Mouse (Mus musculus): ENCODE data around the gene Camk2b.

DNA sequence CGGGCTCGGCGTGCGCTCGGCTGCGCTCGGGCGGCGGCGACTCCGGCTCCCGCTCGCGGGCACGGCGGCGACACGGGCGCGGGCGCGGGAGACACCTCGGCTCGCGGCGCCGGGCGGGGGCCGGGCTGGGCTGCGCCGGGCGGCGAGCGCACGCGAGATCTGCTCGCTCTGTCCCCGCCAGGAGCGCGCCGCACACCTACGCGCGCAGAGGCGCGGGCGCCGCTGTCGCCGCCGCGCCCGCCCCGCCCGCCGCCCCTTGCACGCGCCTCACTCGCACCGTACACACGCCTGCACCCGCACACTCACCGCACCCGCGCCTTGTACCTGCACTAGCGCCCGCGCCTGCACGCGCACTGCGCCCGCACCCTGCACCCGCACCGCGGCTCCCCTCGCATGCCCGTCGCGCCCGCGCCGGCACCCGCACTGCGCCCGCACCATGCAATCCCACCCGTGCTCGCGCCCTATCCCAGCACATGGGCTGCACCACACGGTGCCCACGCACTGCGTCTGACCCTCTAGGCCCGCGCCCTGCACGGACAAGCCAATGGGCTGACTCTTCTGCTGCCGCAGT, 526 bp downstream of the Camk2b start:
- TF ChIP-seq CTCF (IDR thresholded peaks at IDR 0.05; ENCODE audit: low read depth, low read length): no peak
- TF ChIP-seq POLR2A (IDR thresholded peaks at IDR 0.05; ENCODE audit: insufficient read depth, low read length): no peak
- TF ChIP-seq EP300 (IDR thresholded peaks at IDR 0.05; ENCODE audit: insufficient read depth, low read depth, low read length): no peak
